Mouse (Mus musculus): ENCODE measurements around the gene Parp4.

- TF ChIP-seq CTCF (IDR thresholded peaks at IDR 0.05; ENCODE audit: extremely low read depth, insufficient read depth, insufficient read length, insufficient replicate concordance) = no peak
- TF ChIP-seq POLR2A (IDR thresholded peaks at IDR 0.05; ENCODE audit: low read depth, low read length) = no peak
Measured at GRCm38 (mm10) chr14:56582294-56582693, 6.9 kb downstream of the Parp4 start.

Measured in spleen, adult 2 months (tissue).